In genomic region chr10:20961951-20962350, GRCm38 (mm10) we compare ENCODE assay signal across 22 mouse cellular contexts.
"Had no signal": no experiment of that assay in that cellular context is flagged by ENCODE, and none has a peak within 500 bp of the region (broad histone marks: within the 10 kb centered on the region; RNA-seq: fewer than 3 reads in every experiment).

No protein-coding gene starts in this region.

- DNase-seq: forebrain, postnatal 0 days; gastrocnemius, postnatal 14 days; gastrocnemius, postnatal 36 days; heart, adult 11 months; heart, adult 2 months; heart, postnatal 14 days; heart, postnatal 36 days; layer of hippocampus, adult 9-11 months; layer of hippocampus, postnatal 36 days; left cerebral cortex, postnatal 4 days; lung, adult 18-20 months had no signal

- H3K27ac ChIP-seq: heart, adult 2 months; heart, embryonic 13.5 days; heart, embryonic 15.5 days; hindbrain, embryonic 13.5 days; hindbrain, embryonic 15.5 days; hindbrain, postnatal 0 days; limb, embryonic 13.5 days; limb, embryonic 15.5 days; liver, embryonic 12.5 days; liver, embryonic 14.5 days had no signal

- H3K4me2 ChIP-seq: heart, embryonic 11.5 days; heart, embryonic 13.5 days; heart, embryonic 15.5 days; hindbrain, embryonic 13.5 days; hindbrain, embryonic 15.5 days; limb, embryonic 13.5 days; limb, embryonic 15.5 days; liver, embryonic 12.5 days had no signal

- H3K9me3 ChIP-seq: hindbrain, embryonic 13.5 days; hindbrain, embryonic 15.5 days; limb, embryonic 13.5 days; limb, embryonic 15.5 days had no signal

- H3K9ac ChIP-seq: forebrain, postnatal 0 days; heart, embryonic 13.5 days; heart, embryonic 15.5 days; hindbrain, embryonic 13.5 days; hindbrain, embryonic 15.5 days; limb, embryonic 13.5 days; limb, embryonic 15.5 days; liver, embryonic 12.5 days; liver, embryonic 14.5 days had no signal

- H3K4me1 ChIP-seq: heart, embryonic 13.5 days; heart, embryonic 15.5 days; hindbrain, embryonic 13.5 days; hindbrain, embryonic 15.5 days; limb, embryonic 13.5 days; limb, embryonic 15.5 days; liver, embryonic 12.5 days had no signal

- H3K4me3 ChIP-seq: heart, adult 2 months; heart, embryonic 13.5 days; heart, embryonic 15.5 days; hindbrain, embryonic 13.5 days; hindbrain, embryonic 15.5 days; limb, embryonic 13.5 days; limb, embryonic 15.5 days; liver, embryonic 12.5 days had no signal

- ATAC-seq: forebrain, postnatal 0 days; hindbrain, postnatal 0 days; intestine, embryonic 16.5 days; liver, embryonic 12.5 days had no signal

- H3K27me3 ChIP-seq: heart, embryonic 13.5 days; heart, embryonic 15.5 days; hindbrain, embryonic 13.5 days; hindbrain, embryonic 15.5 days; limb, embryonic 13.5 days; limb, embryonic 15.5 days; liver, embryonic 12.5 days had no signal
